Mouse (Mus musculus): Measurements from ENCODE around the gene Gm18336. TPM values are rescaled to one million over a fixed set of nuclear protein-coding genes. Genes with fewer than 3 reads are reported as not detected.

Gene Gm18336
- polyA plus RNA-seq, 1 experiment from 2014 or later = not detected

DNA sequence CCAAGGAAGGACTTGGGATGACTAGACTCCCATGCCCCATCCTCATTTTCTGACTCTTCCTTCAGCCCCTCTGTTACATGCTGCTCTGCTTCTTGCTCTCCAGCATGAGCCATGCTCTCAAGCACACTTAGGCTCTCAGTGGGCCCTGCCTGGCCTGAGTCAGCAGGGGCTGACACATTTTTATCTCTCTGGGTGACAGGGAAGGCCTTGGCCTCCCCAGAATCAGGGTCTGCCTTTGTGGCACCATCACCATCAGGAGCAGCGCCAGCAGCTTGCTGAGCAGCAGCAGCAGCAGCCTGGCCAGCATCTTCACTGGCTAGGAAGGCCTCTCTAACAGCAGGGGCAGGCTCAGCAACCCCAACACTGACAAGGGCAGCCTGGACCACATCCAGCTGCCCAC is 2.1 kb downstream of the Gm18336 start:
- no peak overlapping the region for H3K4me3 ChIP-seq (replicated peaks; ENCODE audit: low read length)
- no peak for ATAC-seq
- no peaks in the 10 kb centered on the region for H3K27me3 ChIP-seq (replicated peaks; ENCODE audit: control insufficient read depth, insufficient read depth, low read length)
- H3K4me1 ChIP-seq (replicated peaks; ENCODE audit: control insufficient read depth, insufficient read depth, low read length) = no peaks in the 10 kb centered on the region
- H3K9ac ChIP-seq (replicated peaks; ENCODE audit: low read depth, low read length) = no peak overlapping the region
- no peak overlapping the region for H3K27ac ChIP-seq (ENCODE audit: low read length)
- no peaks in the 10 kb centered on the region for H3K36me3 ChIP-seq (ENCODE audit: control insufficient read depth, insufficient read depth)
- no peaks in the 10 kb centered on the region for H3K9me3 ChIP-seq (ENCODE audit: control insufficient read depth, low read length)
- 85% methylated on average over 1 of the region's 1 CpGs for WGBS
- no peak overlapping the region for H3K4me2 ChIP-seq (ENCODE audit: low read length)

GRCm38 (mm10) chrX:73391481-73391880 is 7.1 kb downstream of the Gm18336 start:
- Histone ChIP-seq H3K9me3 (ENCODE audit: control insufficient read depth, low read length) (no peaks in the 10 kb centered on the region), H3K9ac (replicated peaks; ENCODE audit: low read depth, low read length) (no peak overlapping the region), H3K27me3 (replicated peaks; ENCODE audit: control insufficient read depth, insufficient read depth, low read length) (no peaks in the 10 kb centered on the region), H3K27ac (ENCODE audit: low read length) (no peak overlapping the region), H3K4me1 (replicated peaks; ENCODE audit: control insufficient read depth, insufficient read depth, low read length) (no peaks in the 10 kb centered on the region), H3K36me3 (ENCODE audit: control insufficient read depth, insufficient read depth) (no peaks in the 10 kb centered on the region), H3K4me3 (replicated peaks; ENCODE audit: low read length) (no peak overlapping the region), H3K4me2 (ENCODE audit: low read length) (no peak overlapping the region)
- no peak for ATAC-seq
- WGBS = 78% methylated on average over 4 of the region's 4 CpGs

- Histone ChIP-seq H3K9me3 (ENCODE audit: control insufficient read depth, low read length) (no peaks in the 10 kb centered on the region), H3K4me2 (ENCODE audit: low read length) (no peak overlapping the region), H3K27ac (ENCODE audit: low read length) (no peak overlapping the region), H3K9ac (replicated peaks; ENCODE audit: low read depth, low read length) (no peak overlapping the region), H3K36me3 (ENCODE audit: control insufficient read depth, insufficient read depth) (no peaks in the 10 kb centered on the region), H3K27me3 (replicated peaks; ENCODE audit: control insufficient read depth, insufficient read depth, low read length) (no peaks in the 10 kb centered on the region), H3K4me1 (replicated peaks; ENCODE audit: control insufficient read depth, insufficient read depth, low read length) (no peaks in the 10 kb centered on the region), H3K4me3 (replicated peaks; ENCODE audit: low read length) (no peak overlapping the region)
- WGBS = 44% methylated on average over 1 of the region's 1 CpGs
- no peak for ATAC-seq
Observed at GRCm38 (mm10) chrX:73384924-73385323, 13.6 kb downstream of the Gm18336 start.

DNA sequence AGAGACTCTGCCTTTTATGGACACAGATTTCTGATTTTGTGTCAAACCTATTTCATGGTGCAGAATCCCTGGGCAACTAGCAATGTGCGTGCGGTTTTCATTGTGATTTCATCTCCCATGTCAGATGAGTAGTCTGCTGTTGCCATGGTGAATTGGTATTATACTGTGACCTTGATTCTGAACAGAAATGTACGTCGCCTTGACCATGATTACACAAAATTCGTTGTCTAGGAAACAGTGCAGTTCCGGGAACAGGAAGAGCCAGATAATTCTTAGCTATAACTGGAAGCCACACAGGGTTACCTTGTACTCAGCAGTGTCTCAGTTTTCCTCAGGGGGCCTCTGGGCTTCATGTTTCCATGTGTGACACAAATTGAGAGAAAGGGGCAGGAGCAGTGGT is 14.1 kb downstream of the Gm18336 start:
- Histone ChIP-seq H3K4me2 (ENCODE audit: low read length) (no peak overlapping the region), H3K4me1 (replicated peaks; ENCODE audit: control insufficient read depth, insufficient read depth, low read length) (no peaks in the 10 kb centered on the region), H3K9ac (replicated peaks; ENCODE audit: low read depth, low read length) (no peak overlapping the region), H3K27me3 (replicated peaks; ENCODE audit: control insufficient read depth, insufficient read depth, low read length) (no peaks in the 10 kb centered on the region), H3K9me3 (ENCODE audit: control insufficient read depth, low read length) (no peaks in the 10 kb centered on the region), H3K4me3 (replicated peaks; ENCODE audit: low read length) (no peak overlapping the region), H3K27ac (ENCODE audit: low read length) (no peak overlapping the region), H3K36me3 (ENCODE audit: control insufficient read depth, insufficient read depth) (no peaks in the 10 kb centered on the region)
- 70% methylated on average over 6 of the region's 6 CpGs for WGBS
- peak; percentile 75 for ATAC-seq

GRCm38 (mm10) chrX:73363291-73363690 is 35.2 kb downstream of the Gm18336 start:
- Histone ChIP-seq H3K9ac (replicated peaks; ENCODE audit: low read depth, low read length) (no peak overlapping the region), H3K4me1 (replicated peaks; ENCODE audit: control insufficient read depth, insufficient read depth, low read length) (no peaks in the 10 kb centered on the region), H3K27ac (ENCODE audit: low read length) (no peak overlapping the region), H3K4me2 (ENCODE audit: low read length) (no peak overlapping the region), H3K4me3 (replicated peaks; ENCODE audit: low read length) (no peak overlapping the region), H3K36me3 (ENCODE audit: control insufficient read depth, insufficient read depth) (no peaks in the 10 kb centered on the region), H3K27me3 (replicated peaks; ENCODE audit: control insufficient read depth, insufficient read depth, low read length) (no peaks in the 10 kb centered on the region), H3K9me3 (ENCODE audit: control insufficient read depth, low read length) (no peaks in the 10 kb centered on the region)
- ATAC-seq = no peak

DNA sequence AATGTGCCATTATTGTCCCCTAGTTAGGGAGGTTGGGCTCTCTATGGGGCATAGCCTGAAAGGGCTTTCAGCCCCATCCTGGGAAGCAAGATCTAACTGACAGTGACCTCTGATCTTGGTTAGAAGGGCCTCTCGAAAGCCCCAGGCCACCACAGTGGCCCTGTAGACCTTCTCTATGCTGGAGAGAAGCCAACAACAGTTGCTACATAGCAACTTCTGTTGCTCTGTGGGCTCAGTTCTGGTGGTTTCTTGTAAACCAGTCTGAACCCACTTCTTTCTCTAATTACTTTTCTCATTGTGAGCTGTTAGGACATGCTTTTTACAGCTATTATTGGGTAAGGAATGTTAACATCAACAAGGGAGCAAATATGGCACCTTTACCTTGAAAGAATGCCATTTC is 41.8 kb downstream of the Gm18336 start:
- 83% methylated on average over 1 of the region's 1 CpGs for WGBS
- Histone ChIP-seq H3K36me3 (ENCODE audit: control insufficient read depth, insufficient read depth) (peaks cover 25% of the 10 kb centered on the region), H3K9ac (replicated peaks; ENCODE audit: low read depth, low read length) (no peak overlapping the region), H3K27me3 (replicated peaks; ENCODE audit: control insufficient read depth, insufficient read depth, low read length) (no peaks in the 10 kb centered on the region), H3K27ac (ENCODE audit: low read length) (no peak overlapping the region), H3K4me3 (replicated peaks; ENCODE audit: low read length) (no peak overlapping the region), H3K9me3 (ENCODE audit: control insufficient read depth, low read length) (no peaks in the 10 kb centered on the region), H3K4me1 (replicated peaks; ENCODE audit: control insufficient read depth, insufficient read depth, low read length) (no peaks in the 10 kb centered on the region), H3K4me2 (ENCODE audit: low read length) (no peak overlapping the region)
- no peak for ATAC-seq

DNA sequence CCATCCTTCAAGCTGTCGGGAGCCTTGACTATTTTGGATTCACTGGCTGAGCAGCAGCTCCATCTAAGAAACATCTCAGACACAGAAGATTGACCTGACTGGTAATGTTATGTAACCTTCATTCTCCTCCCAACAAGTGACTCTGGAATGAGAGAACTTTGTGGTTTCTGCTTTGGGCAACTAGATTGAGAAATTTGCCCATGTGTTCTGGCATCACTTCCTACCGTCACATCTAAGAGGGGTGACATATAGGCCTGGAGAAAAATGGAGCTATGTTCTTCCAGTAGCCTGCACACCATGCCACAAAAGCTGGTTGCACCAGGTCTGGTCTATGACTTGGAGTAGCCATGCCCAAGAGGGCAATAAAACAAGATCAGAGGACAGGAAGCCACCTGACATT is 42.4 kb downstream of the Gm18336 start:
- no peak overlapping the region for H3K4me2 ChIP-seq (ENCODE audit: low read length)
- no peaks in the 10 kb centered on the region for H3K9me3 ChIP-seq (ENCODE audit: control insufficient read depth, low read length)
- no peaks in the 10 kb centered on the region for H3K4me1 ChIP-seq (replicated peaks; ENCODE audit: control insufficient read depth, insufficient read depth, low read length)
- 92% methylated on average over 2 of the region's 2 CpGs for WGBS
- H3K27me3 ChIP-seq (replicated peaks; ENCODE audit: control insufficient read depth, insufficient read depth, low read length) = no peaks in the 10 kb centered on the region
- H3K9ac ChIP-seq (replicated peaks; ENCODE audit: low read depth, low read length) = no peak overlapping the region
- no peak overlapping the region for H3K4me3 ChIP-seq (replicated peaks; ENCODE audit: low read length)
- H3K27ac ChIP-seq (ENCODE audit: low read length) = no peak overlapping the region
- peaks cover 25% of the 10 kb centered on the region for H3K36me3 ChIP-seq (ENCODE audit: control insufficient read depth, insufficient read depth)
- ATAC-seq = no peak

Other genes starting within 250 kb of the Gm18336 start
- gene Xlr5b, start 249.9 kb downstream of the Gm18336 start, polyA plus RNA-seq (2015; fragmentation: Nextera tagmentation; extraction: Ambion mirVana) = not detected in 2 replicates
- gene DXBay18, start 249.3 kb downstream of the Gm18336 start, polyA plus RNA-seq (2015; fragmentation: Nextera tagmentation; extraction: Ambion mirVana) = 0.86 TPM in 1 of 2 replicates, not detected in the other
- not detected in 2 replicates for gene Spin2d, start 221.7 kb downstream of the Gm18336 start, polyA plus RNA-seq (2015; fragmentation: Nextera tagmentation; extraction: Ambion mirVana)
- 12.2 and 13.6 TPM in 2 replicates for gene Xlr3b, start 206.5 kb downstream of the Gm18336 start, polyA plus RNA-seq (2015; fragmentation: Nextera tagmentation; extraction: Ambion mirVana)
- gene Xlr4b, start 184.4 kb downstream of the Gm18336 start, polyA plus RNA-seq (2015; fragmentation: Nextera tagmentation; extraction: Ambion mirVana) = 0.46 and 0.55 TPM in 2 replicates
- gene F8a, start 170.4 kb downstream of the Gm18336 start, polyA plus RNA-seq (2015; fragmentation: Nextera tagmentation; extraction: Ambion mirVana) = 25.5 and 26.4 TPM in 2 replicates
- gene Xlr4c, start 155.6 kb downstream of the Gm18336 start, polyA plus RNA-seq (2015; fragmentation: Nextera tagmentation; extraction: Ambion mirVana) = 0.20 TPM in 1 of 2 replicates, not detected in the other
- not detected in 2 replicates for gene Xlr3c, start 133.3 kb downstream of the Gm18336 start, polyA plus RNA-seq (2015; fragmentation: Nextera tagmentation; extraction: Ambion mirVana)
- gene Xlr5a, start 105.8 kb downstream of the Gm18336 start, polyA plus RNA-seq (2015; fragmentation: Nextera tagmentation; extraction: Ambion mirVana) = not detected in 2 replicates
- not detected in 2 replicates for gene Xlr5c, start 105.8 kb downstream of the Gm18336 start, polyA plus RNA-seq (2015; fragmentation: Nextera tagmentation; extraction: Ambion mirVana)
- gene Gm45015, start 61.9 kb downstream of the Gm18336 start, polyA plus RNA-seq (2015; fragmentation: Nextera tagmentation; extraction: Ambion mirVana) = not detected in 2 replicates
- gene Zfp275, start 56.1 kb downstream of the Gm18336 start, polyA plus RNA-seq (2015; fragmentation: Nextera tagmentation; extraction: Ambion mirVana) = 13.2 and 14.1 TPM in 2 replicates
- 0.37 and 1.1 TPM in 2 replicates for gene Zfp92, start 12.4 kb upstream of the Gm18336 start, polyA plus RNA-seq (2015; fragmentation: Nextera tagmentation; extraction: Ambion mirVana)
- gene Trex2, start 36.6 kb upstream of the Gm18336 start, polyA plus RNA-seq (2015; fragmentation: Nextera tagmentation; extraction: Ambion mirVana) = not detected in 2 replicates
- gene Haus7, start 60.3 kb upstream of the Gm18336 start, polyA plus RNA-seq (2015; fragmentation: Nextera tagmentation; extraction: Ambion mirVana) = 59.5 and 60.1 TPM in 2 replicates
- gene Bgn, start 84.9 kb upstream of the Gm18336 start, polyA plus RNA-seq (2015; fragmentation: Nextera tagmentation; extraction: Ambion mirVana) = 14.9 and 21.1 TPM in 2 replicates
- 3.7 and 6.1 TPM in 2 replicates for gene Atp2b3, start 104.3 kb upstream of the Gm18336 start, polyA plus RNA-seq (2015; fragmentation: Nextera tagmentation; extraction: Ambion mirVana)
- 0.26 and 0.37 TPM in 2 replicates for gene Dusp9, start 240.7 kb upstream of the Gm18336 start, polyA plus RNA-seq (2015; fragmentation: Nextera tagmentation; extraction: Ambion mirVana)